15 mouse cellular contexts compared by ENCODE assay signal in genomic region chr7:112482572-112482971, GRCm38 (mm10). TPM values are rescaled to one million over a fixed set of nuclear protein-coding genes. Genes with fewer than 3 reads are reported as not detected.
DNase-seq lines count a peak whose midpoint lies in the region; ATAC-seq and TF ChIP-seq lines count a peak whose summit lies in the region.
"Had no signal": no experiment of that assay in that cellular context is flagged by ENCODE, and none has a peak within 500 bp of the region (broad histone marks: within the 10 kb centered on the region; RNA-seq: fewer than 3 reads in every experiment).

No protein-coding gene starts in this region.

- WGBS in heart, postnatal 0 days = 87% methylated on average over 7 of the region's 7 CpGs
- WGBS in limb, embryonic 10.5 days = 89% methylated on average over 7 of the region's 7 CpGs
- WGBS in midbrain, embryonic 13.5 days = 93% methylated on average over 7 of the region's 7 CpGs

- no peak overlapping the region for H3K4me2 ChIP-seq in heart, postnatal 0 days (ENCODE audit: low read depth, low read length)
- no peak overlapping the region for H3K4me2 ChIP-seq in midbrain, embryonic 13.5 days (replicated peaks)
- H3K4me2 ChIP-seq: hindbrain, embryonic 15.5 days; liver, embryonic 13.5 days had no signal

- H3K9ac ChIP-seq in heart, postnatal 0 days (replicated peaks; ENCODE audit: low read depth, low read length) = no peak overlapping the region
- H3K9ac ChIP-seq in midbrain, embryonic 13.5 days (replicated peaks) = no peak overlapping the region; the same call in 1 of the 2 replicates
- H3K9ac ChIP-seq: hindbrain, embryonic 15.5 days; liver, embryonic 13.5 days had no signal

- H3K36me3 ChIP-seq in heart, postnatal 0 days (replicated peaks; ENCODE audit: control insufficient read depth, insufficient read depth, low read length) = no peaks in the 10 kb centered on the region
- H3K36me3 ChIP-seq in limb, embryonic 10.5 days = no peaks in the 10 kb centered on the region
- H3K36me3 ChIP-seq in midbrain, embryonic 13.5 days = no peaks in the 10 kb centered on the region
- H3K36me3 ChIP-seq: hindbrain, embryonic 15.5 days; liver, embryonic 13.5 days had no signal

- DNase-seq in heart, postnatal 0 days (ENCODE audit: low spot score) = no peak
- no peak for DNase-seq in heart, adult 18-20 months
- peak; percentile 39 for DNase-seq in cerebellum, adult 8-10 months
- peak; percentile 36 to 44 for DNase-seq in cerebellum, postnatal 14 days
- DNase-seq in limb, embryonic 10.5 days (ENCODE audit: low spot score) = no peak
- no peak for DNase-seq in liver
- DNase-seq: adrenal gland, postnatal 14 days; gastrocnemius, postnatal 14 days; kidney, adult 18-20 months; kidney, postnatal 4 days; liver, embryonic 13.5 days; thymus, adult 2 months had no signal

- ATAC-seq in heart, postnatal 0 days (ENCODE audit: insufficient read depth, low read depth) = no peak
- ATAC-seq in midbrain, embryonic 13.5 days = no peak

- peak overlapping the region; percentile 51; the same call in 1 of the 2 replicates for H3K27ac ChIP-seq in heart, postnatal 0 days (ENCODE audit: low read depth)
- H3K27ac ChIP-seq in limb, embryonic 10.5 days = peak overlapping the region; percentile 76
- no peak overlapping the region; the same call in 1 of the 2 replicates for H3K27ac ChIP-seq in midbrain, embryonic 13.5 days
- H3K27ac ChIP-seq: hindbrain, embryonic 15.5 days; liver, embryonic 13.5 days had no signal

- H3K27me3 ChIP-seq in heart, postnatal 0 days (ENCODE audit: control insufficient read depth, insufficient read depth, low read length) = no peaks in the 10 kb centered on the region
- no peaks in the 10 kb centered on the region for H3K27me3 ChIP-seq in limb, embryonic 10.5 days (ENCODE audit: low read depth, poor library complexity, severe bottlenecking)
- H3K27me3 ChIP-seq in midbrain, embryonic 13.5 days = no peaks in the 10 kb centered on the region
- H3K27me3 ChIP-seq: hindbrain, embryonic 15.5 days; liver, embryonic 13.5 days had no signal

- H3K9me3 ChIP-seq in heart, postnatal 0 days (replicated peaks; ENCODE audit: control insufficient read depth, low read length) = no peaks in the 10 kb centered on the region
- H3K9me3 ChIP-seq in limb, embryonic 10.5 days (replicated peaks) = no peaks in the 10 kb centered on the region
- H3K9me3 ChIP-seq in midbrain, embryonic 13.5 days = no peaks in the 10 kb centered on the region
- H3K9me3 ChIP-seq: hindbrain, embryonic 15.5 days; liver, embryonic 13.5 days had no signal

- no peak for TF ChIP-seq EP300 in heart, postnatal 0 days (IDR thresholded peaks at IDR 0.05; ENCODE audit: low read depth)

- no peak overlapping the region for H3K4me3 ChIP-seq in heart, postnatal 0 days (ENCODE audit: low read depth, low read length)
- no peak overlapping the region for H3K4me3 ChIP-seq in limb, embryonic 10.5 days
- H3K4me3 ChIP-seq in midbrain, embryonic 13.5 days (replicated peaks) = no peak overlapping the region
- H3K4me3 ChIP-seq: hindbrain, embryonic 15.5 days; liver, embryonic 13.5 days had no signal

- no peak for TF ChIP-seq CTCF in heart, postnatal 0 days (IDR thresholded peaks at IDR 0.05; ENCODE audit: low read depth)

- peaks cover 35% of the 10 kb centered on the region for H3K4me1 ChIP-seq in heart, postnatal 0 days (ENCODE audit: control insufficient read depth, insufficient read depth)
- peaks cover 39% of the 10 kb centered on the region for H3K4me1 ChIP-seq in limb, embryonic 10.5 days
- peaks cover 15% of the 10 kb centered on the region for H3K4me1 ChIP-seq in midbrain, embryonic 13.5 days (replicated peaks)
- H3K4me1 ChIP-seq: liver, embryonic 13.5 days had no signal

RNA-seq across cellular contexts. Expression of gene Parva, which starts 55.3 kb away (rescaled TPM):
- 46.7 and 53.0 TPM in 2 replicates for total RNA-seq in heart, postnatal 0 days (2014; rRNA removed; ENCODE audit: low replicate concordance)
- 39.7 and 41.6 TPM in 2 replicates for polyA plus RNA-seq in heart, postnatal 0 days (2015; fragmentation: Nextera tagmentation; extraction: Ambion mirVana)
- total RNA-seq in heart, adult 18-20 months (2021) = 10 to 100 TPM; 38.9 to 42.8 TPM
- 49.6 and 64.3 TPM in 2 replicates for polyA plus RNA-seq in limb, embryonic 10.5 days (2016; fragmentation: Nextera tagmentation; extraction: Ambion mirVana)
- 29.3 and 30.3 TPM in 2 replicates for polyA plus RNA-seq in midbrain, embryonic 13.5 days (2015; fragmentation: Nextera tagmentation; extraction: Ambion mirVana)
- total RNA-seq: megakaryocyte-erythroid progenitor cell, adult 5-6 weeks had no signal

Comparison
In these comparisons a context has a peak if more than half of its experiments do, and no peak if none do; other contexts are left out.
1. DNase-seq: peak in cerebellum, adult 8-10 months (single experiment) and cerebellum, postnatal 14 days (2 of 2); none in heart, postnatal 0 days (single experiment), heart, adult 18-20 months (0 of 2), limb, embryonic 10.5 days (single experiment) and liver (single experiment).